Mouse (Mus musculus) CH12F3 (cell line): Measurements from ENCODE around the gene Cryz.

ENCODE experiments used
- in situ Hi-C: fragments of 300-500 bp; cut with MboI; formaldehyde crosslinking; loops from 2 replicates; pipeline ENCODE4 v1.14.3; 2020; ENCODE audit warnings: low sequenced_read_pairs

Gene Cryz

GRCm38 (mm10) chr3:154664636-154665035 lies 68.1 kb downstream of the Cryz start:
- in situ Hi-C loops = no loop called here

GRCm38 (mm10) chr3:154668485-154668884 lies 72.0 kb downstream of the Cryz start:
- in situ Hi-C loops = no loop called here

- in situ Hi-C loops = no loop called here
These were observed 74.1 kb downstream of the Cryz start for GRCm38 (mm10) chr3:154670584-154670983.

GRCm38 (mm10) chr3:154671013-154671412 lies 74.5 kb downstream of the Cryz start:
- in situ Hi-C loops = no loop called here
